Mouse (Mus musculus): ENCODE results near the gene Col11a2.
A peak's percentile ranks its signal among the peaks of the same experiment; 100 is the strongest.

Col11a2 gene

GRCm38 (mm10) chr17:34026917-34027655 lies 12.2 kb upstream of the Col11a2 start:
- peak in 1 of 2 experiments; percentile 67 for DNase-seq

GRCm38 (mm10) chr17:34027656-34028223 lies 11.5 kb upstream of the Col11a2 start, which contains the start of gene H2-Ke6:
H2-Ke6 (minus strand) TSS chr17:34028060.
- DNase-seq = peak; percentile 93 to 94

- peak in 1 of 2 experiments; percentile 15 for DNase-seq
Observed at GRCm38 (mm10) chr17:34028501-34029149, 10.6 kb upstream of the Col11a2 start.

- no peak for DNase-seq
Observed at GRCm38 (mm10) chr17:34029150-34029889, 9.9 kb upstream of the Col11a2 start.

GRCm38 (mm10) chr17:34029890-34030595 lies 9.2 kb upstream of the Col11a2 start:
- no peak for DNase-seq

GRCm38 (mm10) chr17:34030861-34031326 lies 8.3 kb upstream of the Col11a2 start:
- DNase-seq = no peak

- DNase-seq = peak; percentile 99
Observed at GRCm38 (mm10) chr17:34031465-34032173, 7.6 kb upstream of the Col11a2 start, which contains the start of the genes Slc39a7 and Rxrb. Slc39a7 (minus strand) TSS chr17:34031682. Rxrb (plus strand) TSS chr17:34031812.

GRCm38 (mm10) chr17:34032174-34032632 lies 7.0 kb upstream of the Col11a2 start:
- no peak for DNase-seq

GRCm38 (mm10) chr17:34032806-34033205 lies 6.4 kb upstream of the Col11a2 start:
- peak; percentile 45 to 56 for DNase-seq

GRCm38 (mm10) chr17:34033441-34033840 lies 5.8 kb upstream of the Col11a2 start:
- peak; percentile 51 to 52 for DNase-seq

GRCm38 (mm10) chr17:34034064-34034463 lies 5.2 kb upstream of the Col11a2 start:
- peak; percentile 73 to 86 for DNase-seq

GRCm38 (mm10) chr17:34035517-34035916 lies 3.7 kb upstream of the Col11a2 start:
- DNase-seq = peak; percentile 18 to 32

GRCm38 (mm10) chr17:34036647-34037046 lies 2.6 kb upstream of the Col11a2 start:
- peak; percentile 15 to 28 for DNase-seq

GRCm38 (mm10) chr17:34037241-34037640 lies 2.0 kb upstream of the Col11a2 start:
- DNase-seq = no peak

- peak; percentile 53 to 62 for DNase-seq
Observed at GRCm38 (mm10) chr17:34038440-34038839, 797 bp upstream of the Col11a2 start.

- DNase-seq = peak; percentile 34 to 59
Observed at GRCm38 (mm10) chr17:34039562-34040450, 569 bp downstream of the Col11a2 start.

GRCm38 (mm10) chr17:34045941-34046340 lies 6.7 kb downstream of the Col11a2 start:
- no peak for DNase-seq

GRCm38 (mm10) chr17:34047404-34048050 lies 8.3 kb downstream of the Col11a2 start:
- DNase-seq = no peak

- DNase-seq = no peak
Observed at GRCm38 (mm10) chr17:34057224-34057623, 18.0 kb downstream of the Col11a2 start.

- DNase-seq = no peak
Observed at GRCm38 (mm10) chr17:34068864-34069263, 29.6 kb downstream of the Col11a2 start.
